8 mouse cellular contexts compared by ENCODE assay signal in genomic region chr12:79612334-79613060, GRCm38 (mm10).
DNase-seq lines count a peak whose midpoint lies in the region; ATAC-seq and TF ChIP-seq lines count a peak whose summit lies in the region.

No protein-coding gene starts in this region.

- H3ac ChIP-seq in myocyte (ENCODE audit: control insufficient read depth, insufficient read length), result no peak overlapping the region

- peak overlapping the region; percentile 20; the same call in 1 of the 2 replicates for H3K4me2 ChIP-seq in heart, embryonic 11.5 days
- no peak overlapping the region for H3K4me2 ChIP-seq in kidney, embryonic 16.5 days (replicated peaks; ENCODE audit: low read depth, low read length)
- H3K4me2 ChIP-seq in myocyte (ENCODE audit: low read depth), result no peak overlapping the region

- no peak for TF ChIP-seq POLR2A in liver, adult 2 months (IDR thresholded peaks at IDR 0.05; ENCODE audit: extremely low read depth, insufficient read depth, low read length)
- TF ChIP-seq POLR2A in myocyte (IDR thresholded peaks at IDR 0.05; ENCODE audit: insufficient read length, low read depth), result no peak

- no peak overlapping the region for H3K4me3 ChIP-seq in heart, embryonic 11.5 days (ENCODE audit: low read depth, low read length)
- H3K4me3 ChIP-seq in kidney, embryonic 16.5 days (ENCODE audit: low read length), result no peak overlapping the region
- H3K4me3 ChIP-seq in liver, adult 2 months (ENCODE audit: insufficient read depth, low read depth, low read length), result no peak overlapping the region
- H3K4me3 ChIP-seq in myocyte, result no peak overlapping the region

- H3K9me3 ChIP-seq in heart, embryonic 11.5 days (replicated peaks; ENCODE audit: control insufficient read depth, low read length), result no peaks in the 10 kb centered on the region
- no peaks in the 10 kb centered on the region for H3K9me3 ChIP-seq in kidney, embryonic 16.5 days (ENCODE audit: low read length)

- no peaks in the 10 kb centered on the region for H3K27me3 ChIP-seq in heart, embryonic 11.5 days (ENCODE audit: control insufficient read depth, insufficient read depth, low read length)
- no peaks in the 10 kb centered on the region for H3K27me3 ChIP-seq in kidney, embryonic 16.5 days (ENCODE audit: insufficient read depth, low read length)
- H3K27me3 ChIP-seq in liver, adult 2 months (ENCODE audit: control insufficient read depth, insufficient read depth, low read length), result no peaks in the 10 kb centered on the region
- no peaks in the 10 kb centered on the region for H3K27me3 ChIP-seq in myocyte (ENCODE audit: control insufficient read depth, insufficient read depth, insufficient read length)
- H3K27me3 ChIP-seq in splenic B cell, adult 2 months (ENCODE audit: control insufficient read depth, insufficient read depth, low read length, poor library complexity, severe bottlenecking), result no peaks in the 10 kb centered on the region

- peak; percentile 99 for TF ChIP-seq CTCF in liver, adult 2 months (IDR thresholded peaks at IDR 0.05; ENCODE audit: low read depth, low read length)

- ATAC-seq in erythroblast, adult 5-6 weeks (replicated peaks; ENCODE audit: low FRiP score, poor library complexity, severe bottlenecking), result peak; percentile 84
- peak; percentile 81 for ATAC-seq in heart, embryonic 11.5 days (replicated peaks; ENCODE audit: insufficient number of reproducible peaks, low FRiP score, low TSS enrichment)
- peak; percentile 94 for ATAC-seq in kidney, embryonic 16.5 days (ENCODE audit: low FRiP score, low TSS enrichment)

- 43% methylated on average over 14 of the region's 14 CpGs for WGBS in heart, embryonic 11.5 days (ENCODE audit: insufficient replicate concordance)
- WGBS in kidney, embryonic 16.5 days, result 51% methylated on average over 14 of the region's 14 CpGs
- WGBS in liver, adult 2 months, result 60% methylated on average over 14 of the region's 14 CpGs

- peaks cover 22% of the 10 kb centered on the region for H3K4me1 ChIP-seq in heart, embryonic 11.5 days (ENCODE audit: control insufficient read depth, insufficient read depth, low read length)
- peaks cover 46% of the 10 kb centered on the region for H3K4me1 ChIP-seq in kidney, embryonic 16.5 days (ENCODE audit: insufficient read depth, low read length)
- H3K4me1 ChIP-seq in liver, adult 2 months (ENCODE audit: control insufficient read depth, insufficient read depth, low read length), result no peaks in the 10 kb centered on the region

- peak; percentile 87 to 88 for DNase-seq in B cell, adult 2 months
- DNase-seq in brain, adult 2 months (ENCODE audit: low read depth, low spot score), result peak; percentile 97
- peak; percentile 74 for DNase-seq in liver, adult 2 months (ENCODE audit: extremely low read depth, low read depth, low spot score)
- DNase-seq in splenic B cell, adult 2 months (ENCODE audit: low read depth, low spot score), result peak; percentile 89

- no peaks in the 10 kb centered on the region for H3K36me3 ChIP-seq in heart, embryonic 11.5 days (ENCODE audit: control insufficient read depth, insufficient read depth, low read length)
- H3K36me3 ChIP-seq in kidney, embryonic 16.5 days (ENCODE audit: insufficient read depth, low read length), result no peaks in the 10 kb centered on the region
- no peaks in the 10 kb centered on the region for H3K36me3 ChIP-seq in liver, adult 2 months (ENCODE audit: control insufficient read depth, insufficient read depth, low read length)
- H3K36me3 ChIP-seq in myocyte (ENCODE audit: control insufficient read depth, insufficient read depth), result no peaks in the 10 kb centered on the region
- no peaks in the 10 kb centered on the region for H3K36me3 ChIP-seq in splenic B cell, adult 2 months (ENCODE audit: control insufficient read depth, insufficient read depth, low read length, poor library complexity, severe bottlenecking)

- peak overlapping the region; percentile 37 for H3K27ac ChIP-seq in heart, embryonic 11.5 days (ENCODE audit: low read depth, low read length)
- peak overlapping the region; percentile 71 for H3K27ac ChIP-seq in kidney, embryonic 16.5 days (ENCODE audit: low read length)
- no peak overlapping the region for H3K27ac ChIP-seq in liver, adult 2 months (replicated peaks; ENCODE audit: insufficient read depth, low read depth, low read length)

- H3K9ac ChIP-seq in heart, embryonic 11.5 days (ENCODE audit: low read depth, low read length), result peak overlapping the region; percentile 58; the same call in 1 of the 2 replicates
- peak overlapping the region; percentile 49 for H3K9ac ChIP-seq in kidney, embryonic 16.5 days (replicated peaks; ENCODE audit: low read length)
- H3K9ac ChIP-seq in liver, adult 2 months (ENCODE audit: low read depth, low read length), result no peak overlapping the region

- no peaks in the 10 kb centered on the region for H3K79me2 ChIP-seq in liver, adult 2 months (ENCODE audit: control insufficient read depth, insufficient read depth, low read length)
- H3K79me2 ChIP-seq in myocyte (ENCODE audit: control insufficient read depth, insufficient read depth), result no peaks in the 10 kb centered on the region

TF ChIP-seq in myocyte, 11 proteins besides CTCF, POLR2A, EP300 and RAD21:
- TF ChIP-seq MYOD1 (IDR thresholded peaks at IDR 0.05; ENCODE audit: control insufficient read depth in 1 of 3, insufficient read length in 2 of 3, low read depth in 2 of 3) (peak in 2 of 3 experiments; percentile 19 to 59), MYOG (IDR thresholded peaks at IDR 0.05; ENCODE audit: control insufficient read depth in 1 of 3, insufficient read depth in 1 of 3, insufficient read length in 2 of 3, low read depth in 2 of 3) (peak in 1 of 3 experiments; percentile 51), E2F4 (IDR thresholded peaks at IDR 0.05; ENCODE audit: insufficient read depth) (no peak), POLR2AphosphoS2 (IDR thresholded peaks at IDR 0.05; ENCODE audit: insufficient read length, low read depth) (no peak)
